Mouse (Mus musculus) cortical plate, adult 2 months (tissue): ENCODE results near the gene Prtn3.

ENCODE experiments used
- CTCF ChIP-seq: fragments of 200-500 bp; IDR thresholded peaks from 2 replicates; pipeline ENCODE4 v1.5.1; 2011; ENCODE audit warnings: mild to moderate bottlenecking, control low read depth, low read length; ENCODE audit not compliant: insufficient read depth; ENCODE audit errors: extremely low read depth
- POLR2A ChIP-seq: fragments of 200-500 bp; IDR thresholded peaks from 2 replicates; pipeline ENCODE4 v1.6.1; 2011; ENCODE audit warnings: mild to moderate bottlenecking, low read length, control low read depth; ENCODE audit not compliant: insufficient read depth; ENCODE audit errors: extremely low read depth

- TF ChIP-seq CTCF (no peak), POLR2A (no peak)
Observed at GRCm38 (mm10) chr10:79886611-79887010, 12.3 kb downstream of the Prtn3 start.
